Mouse (Mus musculus): ENCODE measurements at regions not wholly inside any gene's neighbourhood (a gene's known extent, or its start where the extent isn't known, plus 50 kb on each side); places are given as distances from the start of the nearest gene placed in this dataset.

DNA sequence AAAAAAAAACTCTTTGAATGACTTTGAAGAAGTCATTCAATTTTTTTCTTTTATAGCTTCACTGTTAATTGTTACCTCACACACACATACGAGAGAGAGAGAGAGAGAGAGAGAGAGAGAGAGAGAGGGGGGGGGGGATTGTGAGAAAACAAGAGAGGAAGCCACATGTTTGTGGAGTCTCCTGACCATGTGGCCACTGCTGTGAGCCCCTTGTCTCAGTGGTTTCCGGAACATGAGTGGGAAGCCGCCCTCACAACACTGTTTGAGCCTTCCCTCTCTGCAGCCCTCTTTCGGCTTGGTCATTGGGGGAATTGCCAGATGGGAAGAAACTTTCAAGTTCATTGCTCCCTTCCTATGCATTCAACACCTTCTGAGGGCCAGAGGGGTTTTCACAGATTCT lies 656.3 kb downstream of the Kcnj2 start:
- no peak for DNase-seq

GRCm38 (mm10) chr11:111728148-111728547 lies 662.2 kb downstream of the Kcnj2 start:
- DNase-seq, result no peak

DNA sequence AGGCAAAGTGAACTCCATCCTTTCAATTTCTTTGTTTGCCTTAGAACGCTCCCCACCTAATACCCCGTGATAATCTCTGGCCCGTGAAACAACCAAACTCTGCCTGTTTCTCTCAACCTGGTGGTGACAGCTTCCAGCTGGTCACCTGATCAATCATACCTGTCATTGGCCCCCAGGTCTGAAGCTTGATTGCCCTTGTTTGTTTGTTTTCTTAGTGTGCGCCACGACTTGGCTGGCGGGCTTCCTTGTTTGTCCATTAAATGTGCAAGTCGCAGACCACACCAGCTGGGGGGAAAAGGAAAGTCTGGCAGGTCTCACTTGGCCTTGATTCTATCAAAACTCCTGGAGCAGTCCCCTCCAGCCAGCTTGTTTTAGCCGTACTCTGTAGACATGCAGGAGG lies 666.1 kb downstream of the Kcnj2 start:
- DNase-seq, result no peak

DNA sequence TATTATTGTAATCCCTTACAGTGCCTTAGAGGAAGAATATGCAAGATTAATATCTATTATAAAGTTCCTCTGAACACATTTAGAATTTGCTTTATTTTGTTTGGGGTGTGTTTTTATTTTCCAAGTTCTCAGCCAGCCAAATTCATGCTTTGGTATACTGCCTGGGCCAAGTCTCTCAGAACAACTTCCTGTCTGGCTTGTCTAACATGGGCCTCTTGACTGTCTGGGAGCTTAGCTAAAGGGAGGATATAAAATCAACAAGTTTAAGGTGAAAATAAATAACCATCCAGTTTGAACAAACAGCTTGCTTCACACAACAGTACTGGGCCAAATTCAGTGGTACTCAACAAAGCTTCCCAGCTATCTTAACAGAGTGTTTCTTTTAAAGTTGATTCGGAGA lies 669.5 kb downstream of the Kcnj2 start:
- no peak for DNase-seq

DNA sequence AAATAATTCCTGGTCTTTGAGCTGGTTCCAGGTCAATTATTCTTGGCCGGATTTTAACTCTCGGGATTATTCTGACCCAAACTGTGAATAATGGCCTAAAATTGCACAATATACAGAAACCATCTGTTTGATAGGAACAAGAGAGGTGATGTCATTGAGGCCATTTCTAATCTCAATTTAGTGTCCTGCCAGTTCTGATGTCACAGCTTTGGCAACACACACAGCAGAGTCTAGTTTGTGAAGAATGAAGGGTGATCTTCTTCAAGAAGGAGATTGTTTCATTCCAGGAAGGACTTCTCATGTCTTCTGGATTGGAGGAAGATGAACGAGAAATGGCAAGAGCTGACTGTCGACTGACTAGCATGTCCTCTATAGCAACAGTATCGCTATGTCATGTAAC lies 670.0 kb downstream of the Kcnj2 start:
- peak; percentile 1 for DNase-seq

- DNase-seq, result no peak
These were observed 677.4 kb downstream of the Kcnj2 start for GRCm38 (mm10) chr11:111743356-111743755.

DNA sequence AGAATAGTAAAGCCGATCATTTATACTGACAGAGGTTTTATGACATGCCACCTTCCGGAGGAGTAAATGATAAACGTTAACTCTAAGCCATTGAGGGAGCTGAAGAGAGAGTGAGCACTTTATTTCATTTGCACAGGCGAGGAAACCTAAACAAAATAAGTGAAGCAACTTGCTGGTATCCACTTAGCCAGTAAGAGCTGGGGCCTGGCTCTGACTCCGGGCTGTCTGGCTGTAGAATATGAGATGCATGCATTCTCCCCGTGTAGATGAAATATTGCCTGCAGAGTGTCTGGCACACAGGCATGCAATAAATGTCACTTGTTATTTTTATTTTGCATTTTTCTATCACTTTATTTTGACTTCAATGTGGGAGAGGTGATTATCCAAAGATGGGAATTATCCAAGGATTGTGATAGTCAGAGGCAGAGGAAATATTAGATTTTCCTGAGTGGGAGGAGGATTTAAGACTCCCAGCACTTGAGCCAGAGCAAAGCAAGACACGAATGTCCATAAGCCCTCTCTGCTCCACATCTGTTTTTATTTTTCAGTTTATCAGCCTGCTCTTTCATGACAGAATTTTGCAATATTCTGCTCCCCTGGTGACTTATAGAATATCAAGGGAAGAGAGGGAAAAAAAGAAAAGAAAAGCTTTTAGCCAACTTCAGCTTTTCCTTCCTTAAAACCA lies 681.4 kb downstream of the Kcnj2 start:
- DNase-seq, result no peak

- DNase-seq, result no peak
These were observed 682.0 kb downstream of the Kcnj2 start for GRCm38 (mm10) chr11:111747947-111748322.

DNA sequence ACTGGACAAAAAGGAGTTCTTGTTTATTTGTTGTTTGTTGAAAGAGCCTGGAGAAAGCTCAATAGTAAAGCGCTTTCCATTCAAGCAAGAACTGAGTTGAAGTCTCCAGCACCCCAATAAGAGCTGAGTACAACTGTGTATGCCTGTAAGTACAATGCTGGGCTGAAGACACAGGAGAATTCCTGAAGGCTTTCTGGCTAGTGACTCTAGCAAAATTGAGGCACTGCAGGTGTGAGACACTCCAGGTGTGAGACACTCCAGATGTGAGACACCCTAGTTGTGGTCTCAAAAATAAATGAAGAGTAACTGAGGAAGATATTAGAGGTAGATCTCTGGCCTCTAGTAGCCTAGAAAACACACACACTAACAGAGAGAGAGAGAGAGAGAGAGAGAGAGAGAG lies 682.5 kb downstream of the Kcnj2 start:
- no peak for DNase-seq

DNA sequence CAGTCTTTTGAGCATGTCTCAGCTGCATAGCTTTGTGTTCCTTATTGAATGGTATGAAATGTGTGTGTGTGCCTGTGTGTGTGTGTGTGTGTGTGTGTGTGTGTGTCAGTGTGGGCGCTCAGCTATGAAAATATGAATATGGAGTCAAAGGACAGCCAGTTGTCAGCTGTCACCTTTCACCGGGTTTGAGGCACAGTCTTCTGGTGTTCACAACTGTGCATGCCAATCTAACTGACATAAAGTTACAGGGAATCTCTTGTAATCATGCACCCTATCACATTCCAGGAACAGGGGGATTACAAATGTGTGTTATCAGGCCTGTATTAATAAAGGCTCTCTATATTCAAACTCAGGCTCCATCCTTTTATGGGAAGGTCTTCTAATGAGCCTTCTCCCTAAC lies 688.8 kb downstream of the Kcnj2 start:
- DNase-seq, result no peak

DNA sequence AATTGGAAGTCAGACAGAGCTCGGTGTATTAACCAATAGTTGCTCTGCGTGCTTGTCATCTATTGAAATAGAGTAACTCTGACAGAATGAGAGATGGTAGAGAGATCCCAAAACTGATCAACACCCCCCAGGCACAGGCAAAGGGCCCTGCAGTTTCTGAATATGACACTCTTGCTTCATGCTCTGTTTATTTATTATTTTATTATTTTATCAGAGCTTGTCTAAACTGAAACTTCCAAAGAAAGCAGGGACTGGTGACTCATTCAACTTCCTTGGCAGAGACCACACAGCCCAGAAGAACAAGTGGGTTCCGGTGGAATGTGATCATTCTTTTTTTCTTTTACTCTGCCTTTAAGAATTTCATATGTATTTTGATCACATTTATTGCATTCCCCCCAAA lies 697.1 kb downstream of the Kcnj2 start:
- no peak for DNase-seq

- no peak for DNase-seq
These were observed 700.5 kb downstream of the Kcnj2 start for GRCm38 (mm10) chr11:111766371-111767011.

- no peak for DNase-seq
These were observed 701.0 kb downstream of the Kcnj2 start for GRCm38 (mm10) chr11:111767012-111767392.

DNA sequence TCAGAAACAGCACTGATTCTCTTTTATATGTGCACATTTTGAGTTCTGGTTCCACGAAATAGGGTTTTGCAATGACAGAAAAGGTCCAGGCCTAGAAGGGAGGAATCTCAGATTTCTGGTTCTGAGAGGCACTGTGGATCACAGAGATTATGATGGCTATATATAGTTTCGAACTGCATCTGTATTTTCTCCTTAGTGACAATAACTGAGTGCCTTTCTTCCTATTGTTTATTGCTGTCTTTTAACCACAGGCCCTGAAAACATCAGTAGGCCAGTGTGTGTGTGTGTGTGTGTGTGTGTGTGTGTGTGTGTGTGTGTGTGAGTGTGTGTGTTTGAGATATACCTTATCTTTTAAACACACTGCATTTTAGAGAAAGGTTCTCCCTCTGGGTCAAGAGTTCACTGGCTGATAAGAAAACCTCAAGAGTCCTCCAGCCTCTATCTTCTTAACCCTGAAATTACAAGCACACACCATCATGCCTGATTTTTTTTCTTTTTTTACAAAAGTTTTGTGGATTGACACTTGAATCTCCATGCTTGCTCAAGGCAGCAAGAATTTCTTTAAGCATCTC lies 708.2 kb downstream of the Kcnj2 start:
- DNase-seq, result no peak

DNA sequence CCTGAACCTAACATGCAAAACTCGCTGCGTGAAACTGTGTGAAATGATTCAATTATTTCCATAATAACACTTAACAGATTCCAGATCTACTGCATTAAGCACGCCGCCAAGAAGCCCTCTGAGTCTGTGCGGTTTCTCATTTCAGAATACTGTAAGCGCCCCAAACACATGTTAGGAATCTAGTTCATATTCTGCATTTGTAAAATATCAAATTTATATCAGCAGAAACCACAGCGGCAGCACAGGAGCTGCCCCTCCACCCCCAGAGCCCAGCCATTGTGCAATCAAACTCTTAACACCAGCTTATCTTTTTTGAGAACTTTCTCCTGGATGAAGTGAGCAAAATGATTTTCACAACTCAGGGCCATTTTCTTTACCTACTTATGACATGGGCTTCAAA lies 715.4 kb downstream of the Kcnj2 start:
- DNase-seq, result no peak

DNA sequence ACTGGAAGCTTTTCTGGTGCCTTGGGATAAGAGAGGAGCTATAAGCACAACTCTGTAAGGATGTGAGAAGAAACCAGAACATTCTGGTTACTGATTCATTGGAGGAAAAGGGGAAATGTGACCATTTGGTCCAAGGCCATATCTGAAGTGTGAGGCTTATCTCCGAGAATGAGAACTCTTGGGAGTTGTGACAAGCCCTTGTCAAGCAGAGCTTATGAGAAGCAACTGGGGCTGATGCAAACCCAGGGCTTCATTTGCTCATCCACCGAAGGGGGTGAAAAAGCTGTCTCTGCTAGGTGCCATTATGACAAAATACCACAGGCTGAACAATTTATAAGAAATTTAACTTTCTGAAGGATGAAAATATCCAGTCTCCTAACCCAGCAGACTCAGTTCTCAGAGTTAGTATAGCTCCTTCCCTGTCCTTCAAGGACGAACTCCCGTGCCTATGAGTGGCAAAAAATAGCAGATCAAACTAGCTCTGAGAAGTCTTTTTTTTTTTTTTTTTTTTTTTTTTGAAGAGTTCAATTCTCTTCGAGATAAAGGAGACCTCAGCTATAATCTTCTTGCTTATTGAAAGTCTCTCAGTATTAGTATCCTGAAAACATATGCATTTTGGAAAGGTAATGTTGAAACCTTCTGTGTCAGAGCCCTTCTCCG lies 725.4 kb downstream of the Kcnj2 start:
- DNase-seq, result no peak

DNA sequence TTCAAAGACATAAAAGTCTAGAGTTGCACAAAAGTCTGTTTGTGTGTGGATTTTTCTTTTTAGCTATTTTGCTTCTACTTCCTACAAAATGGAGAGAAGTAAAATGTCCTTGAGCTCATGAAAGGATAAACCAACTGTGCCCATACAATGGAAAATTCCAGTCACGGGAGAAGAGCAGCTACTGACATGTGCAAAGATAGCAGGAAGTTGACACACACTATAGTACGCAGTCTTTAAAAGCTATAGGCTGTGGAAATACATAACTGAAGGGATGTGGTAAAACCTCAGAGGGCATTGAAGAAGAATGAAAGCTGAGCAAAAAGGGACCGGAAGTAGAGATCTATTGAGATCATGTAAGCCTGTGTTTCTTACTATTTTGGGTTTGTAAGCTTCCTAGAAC lies 735.1 kb downstream of the Kcnj2 start:
- DNase-seq, result no peak

DNA sequence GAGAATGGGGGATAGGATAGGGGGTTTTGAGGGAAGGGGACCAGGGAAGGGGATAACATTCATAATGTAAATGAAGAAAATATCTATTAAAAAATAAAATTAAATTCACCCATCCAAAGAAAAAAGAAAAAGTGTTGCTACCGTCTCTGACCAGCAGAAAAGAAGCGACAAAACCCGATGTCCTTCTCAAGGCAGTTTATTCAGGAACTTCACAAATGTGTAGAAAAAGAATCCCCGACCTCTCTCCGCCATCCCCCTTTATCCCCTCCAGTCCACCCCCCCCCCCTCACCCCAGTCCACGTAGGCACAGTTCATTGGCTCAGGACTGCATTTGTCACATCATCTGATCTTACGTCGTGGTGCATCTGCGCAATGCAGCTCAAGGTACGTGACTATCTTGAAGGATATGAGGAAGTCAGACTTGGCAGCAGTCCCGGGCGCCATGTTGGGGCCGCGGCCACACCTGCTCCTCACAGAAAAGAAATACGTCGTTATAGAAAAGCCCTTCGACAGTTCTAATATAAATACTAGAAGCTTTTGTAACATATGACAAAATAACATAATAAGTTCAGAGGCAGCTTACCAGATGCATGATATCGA lies 750.3 kb downstream of the Kcnj2 start:
- no peak for DNase-seq

GRCm38 (mm10) chr11:111818124-111818523 lies 752.2 kb downstream of the Kcnj2 start:
- no peak for DNase-seq

DNA sequence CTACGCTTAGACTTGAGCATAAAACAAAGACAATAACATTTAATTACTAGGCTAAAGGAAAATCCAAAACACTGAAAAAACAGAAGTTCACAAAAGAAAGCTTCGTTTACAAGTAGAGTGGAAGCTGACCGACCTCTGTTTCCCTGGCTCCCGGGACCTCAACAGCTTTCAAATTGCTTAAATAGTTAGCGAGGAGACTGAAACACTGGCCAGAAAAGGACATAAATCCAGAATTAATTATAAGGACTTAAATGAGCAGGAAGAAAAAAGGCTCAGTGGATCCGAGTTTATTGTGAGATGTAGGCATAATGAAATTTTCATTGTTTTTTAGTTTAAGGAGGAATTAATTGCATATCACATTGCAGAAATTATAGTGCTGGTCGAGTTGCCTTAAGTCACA lies 754.4 kb downstream of the Kcnj2 start:
- DNase-seq, result no peak

- DNase-seq, result no peak
These were observed 762.5 kb downstream of the Kcnj2 start for GRCm38 (mm10) chr11:111828455-111828854.

- peak; percentile 24 for DNase-seq
These were observed 773.0 kb downstream of the Kcnj2 start for GRCm38 (mm10) chr11:111838996-111839395.

GRCm38 (mm10) chr11:111843728-111844258 lies 777.8 kb downstream of the Kcnj2 start:
- DNase-seq, result no peak
